ENCODE assay signal across 8 mouse cellular contexts in genomic region chr12:55464846-55465361, GRCm38 (mm10). TPM values are rescaled to one million over a fixed set of nuclear protein-coding genes. Genes with fewer than 3 reads are reported as not detected.
DNase-seq lines count a peak whose midpoint lies in the region; ATAC-seq lines count a peak whose summit lies in the region.

No protein-coding gene starts in this region.

- ATAC-seq in hindbrain, embryonic 12.5 days (ENCODE audit: low FRiP score), result no peak
- no peak for ATAC-seq in stomach, embryonic 14.5 days (ENCODE audit: insufficient number of reproducible peaks, insufficient read depth, low FRiP score, low read depth)

- H3K27ac ChIP-seq in hindbrain, embryonic 12.5 days, result peak overlapping the region; percentile 71; the same call in 1 of the 2 replicates
- peak overlapping the region; percentile 71 for H3K27ac ChIP-seq in stomach, embryonic 14.5 days (ENCODE audit: low read length)

- H3K27me3 ChIP-seq in hindbrain, embryonic 12.5 days, result no peaks in the 10 kb centered on the region
- H3K27me3 ChIP-seq in stomach, embryonic 14.5 days (ENCODE audit: control insufficient read depth, insufficient read depth, low read length), result no peaks in the 10 kb centered on the region

- no peaks in the 10 kb centered on the region for H3K36me3 ChIP-seq in hindbrain, embryonic 12.5 days
- no peaks in the 10 kb centered on the region for H3K36me3 ChIP-seq in stomach, embryonic 14.5 days (ENCODE audit: control insufficient read depth, insufficient read depth, low read length)

- H3K9ac ChIP-seq in hindbrain, embryonic 12.5 days, result no peak overlapping the region
- H3K9ac ChIP-seq in stomach, embryonic 14.5 days (replicated peaks; ENCODE audit: low read depth, low read length), result no peak overlapping the region

- H3K9me3 ChIP-seq in hindbrain, embryonic 12.5 days (replicated peaks), result no peaks in the 10 kb centered on the region
- no peaks in the 10 kb centered on the region for H3K9me3 ChIP-seq in stomach, embryonic 14.5 days (ENCODE audit: control insufficient read depth, low read depth, low read length)

- 48% methylated on average over 14 of the region's 14 CpGs for WGBS in hindbrain, embryonic 12.5 days
- WGBS in stomach, embryonic 14.5 days, result 43% methylated on average over 14 of the region's 14 CpGs

- H3K4me2 ChIP-seq in hindbrain, embryonic 12.5 days (replicated peaks), result peak overlapping the region; percentile 16; the same call in 1 of the 2 replicates
- peak overlapping the region; percentile 2; the same call in 1 of the 2 replicates for H3K4me2 ChIP-seq in stomach, embryonic 14.5 days (replicated peaks; ENCODE audit: low read depth, low read length)

- peak; percentile 27 to 31 for DNase-seq in heart, adult 9 months (ENCODE audit: low spot score in 2 of 2)
- DNase-seq in heart, postnatal 4 days, result no peak
- DNase-seq in urinary bladder, postnatal 25 days (ENCODE audit: low spot score), result peak; percentile 36
- DNase-seq in urinary bladder, postnatal 4 days (ENCODE audit: low spot score in 2 of 2), result no peak
- DNase-seq in lung, postnatal 10 days, result peak; percentile 63
- no peak for DNase-seq in c-Kit-positive CD71-positive TER-119-positive erythroid progenitor cells, embryonic 14.5 days (ENCODE audit: low spot score)

- peaks cover 45% of the 10 kb centered on the region for H3K4me1 ChIP-seq in hindbrain, embryonic 12.5 days
- peaks cover 51% of the 10 kb centered on the region for H3K4me1 ChIP-seq in stomach, embryonic 14.5 days (ENCODE audit: control insufficient read depth, insufficient read depth, low read length)

- no peak overlapping the region for H3K4me3 ChIP-seq in hindbrain, embryonic 12.5 days
- H3K4me3 ChIP-seq in stomach, embryonic 14.5 days (ENCODE audit: low read depth, low read length), result no peak overlapping the region

RNA-seq across cellular contexts. Expression of gene Nfkbia, which starts 27.5 kb away (rescaled TPM):
- total RNA-seq in heart, postnatal 4 days (2021), result 10 to 100 TPM; 31.4 to 34.2 TPM
- 42.8 and 49.1 TPM in 2 replicates for polyA plus RNA-seq in hindbrain, embryonic 12.5 days (2016; fragmentation: Nextera tagmentation; extraction: Ambion mirVana)
- polyA plus RNA-seq in stomach, embryonic 14.5 days (2014; fragmentation: Nextera tagmentation; extraction: Ambion mirVana), result 91.8 and 95.4 TPM in 2 replicates

Comparison
In these comparisons a context has a peak if more than half of its experiments do, and no peak if none do; other contexts are left out.
1. DNase-seq: peak in heart, adult 9 months (2 of 2), urinary bladder, postnatal 25 days (single experiment) and lung, postnatal 10 days (single experiment); none in heart, postnatal 4 days (single experiment), urinary bladder, postnatal 4 days (0 of 2) and c-Kit-positive CD71-positive TER-119-positive erythroid progenitor cells, embryonic 14.5 days (single experiment).